In genomic region chr11:22732907-22733306, GRCm38 (mm10) we compare ENCODE assay signal across 28 mouse cellular contexts.
DNase-seq lines count a peak whose midpoint lies in the region; ATAC-seq and TF ChIP-seq lines count a peak whose summit lies in the region.
"Had no signal": no experiment of that assay in that cellular context is flagged by ENCODE, and none has a peak within 500 bp of the region (broad histone marks: within the 10 kb centered on the region; RNA-seq: fewer than 3 reads in every experiment).

No protein-coding gene starts in this region.

- H3K4me1 ChIP-seq in thymus, adult 2 months (replicated peaks; ENCODE audit: control insufficient read depth, insufficient read depth, low read length), result no peaks in the 10 kb centered on the region
- H3K4me1 ChIP-seq: embryonic facial prominence, embryonic 10.5 days; embryonic facial prominence, embryonic 13.5 days; heart, embryonic 10.5 days; heart, embryonic 13.5 days had no signal

- intact Hi-C loops in gastrocnemius, postnatal 14 days (cut with DNase I; ENCODE audit: low total_unique reads), result no loop called here

- H3K4me2 ChIP-seq in myocyte (ENCODE audit: low read depth), result peak overlapping the region; percentile 19
- H3K4me2 ChIP-seq: embryonic facial prominence, embryonic 13.5 days; heart, embryonic 13.5 days; hindbrain, embryonic 14.5 days had no signal

- H3K4me3 ChIP-seq in myocyte, result no peak overlapping the region
- no peak overlapping the region for H3K4me3 ChIP-seq in thymus, adult 2 months (ENCODE audit: control insufficient read depth, insufficient read depth, low read length)
- H3K4me3 ChIP-seq: embryonic facial prominence, embryonic 10.5 days; embryonic facial prominence, embryonic 13.5 days; gastrocnemius, adult 2 months; heart, adult 2 months; heart, embryonic 10.5 days; heart, embryonic 13.5 days had no signal

- no peak overlapping the region for H3ac ChIP-seq in myocyte (ENCODE audit: control insufficient read depth, insufficient read length)

- POLR2A ChIA-PET in Patski (lab: Charles Lee), result no interaction called here

- no peak for TF ChIP-seq CTCF in Patski (IDR thresholded peaks at IDR 0.05)
- no peak for TF ChIP-seq CTCF in thymus, adult 2 months (IDR thresholded peaks at IDR 0.05; ENCODE audit: borderline replicate concordance, control insufficient read depth, extremely low read depth, insufficient read depth, low read length, poor library complexity)

- no peak for TF ChIP-seq POLR2A in myocyte (IDR thresholded peaks at IDR 0.05; ENCODE audit: insufficient read length, low read depth)
- no peak for TF ChIP-seq POLR2A in thymus, adult 2 months (IDR thresholded peaks at IDR 0.05; ENCODE audit: control insufficient read depth, extremely low read depth, insufficient read depth, low read length, poor library complexity)

- CTCF ChIA-PET in Patski (lab: Charles Lee), result interaction anchor here (1.2 kb wide), 1 partner anchor 11 kb away, joined by 3 read pairs; no protein-coding TSS in a partner anchor

- in situ Hi-C loops in Patski (cut with MboI; ENCODE audit: low pct_unique_long_range_greater_than_20kb), result no loop called here

- peak; percentile 86 for ATAC-seq in Patski
- ATAC-seq: forebrain, embryonic 14.5 days; forebrain, postnatal 0 days; hindbrain, postnatal 0 days; inflammation-experienced regulatory T-cells, adult 6 months; intestine, embryonic 16.5 days had no signal

- 96% methylated on average over 4 of the region's 4 CpGs for WGBS in thymus, adult 2 months

- DNase-seq in lung, postnatal 36 days, result peak; percentile 7
- no peak for DNase-seq in lung, postnatal 14 days
- DNase-seq in Patski (ENCODE audit: low read depth, low spot score), result no peak
- no peak for DNase-seq in gastrocnemius, postnatal 14 days
- DNase-seq in thymus, adult 2 months, result no peak
- DNase-seq: adrenal gland, adult 8-10 months; adrenal gland, postnatal 25 days; cerebellum, adult 11-12 months; cerebellum, adult 8-10 months; cerebellum, postnatal 10 days; cerebellum, postnatal 36 days; embryo, embryonic 11 days; forebrain, postnatal 0 days; gastrocnemius, adult 2 months; gastrocnemius, postnatal 25 days; heart, adult 2 months; heart, postnatal 14 days; heart, postnatal 4 days had no signal

- H3K27ac ChIP-seq in thymus, adult 2 months (ENCODE audit: control insufficient read depth, insufficient read depth, low read length), result no peak overlapping the region
- H3K27ac ChIP-seq: embryonic facial prominence, embryonic 10.5 days; embryonic facial prominence, embryonic 13.5 days; gastrocnemius, adult 2 months; heart, adult 2 months; heart, embryonic 10.5 days; heart, embryonic 13.5 days; hindbrain, embryonic 14.5 days; hindbrain, postnatal 0 days had no signal

- H3K79me2 ChIP-seq in myocyte (ENCODE audit: control insufficient read depth, insufficient read depth), result no peaks in the 10 kb centered on the region

- H3K27me3 ChIP-seq in Patski, result no peaks in the 10 kb centered on the region
- no peaks in the 10 kb centered on the region for H3K27me3 ChIP-seq in myocyte (ENCODE audit: control insufficient read depth, insufficient read depth, insufficient read length)
- no peaks in the 10 kb centered on the region for H3K27me3 ChIP-seq in thymus, adult 2 months (ENCODE audit: control insufficient read depth, insufficient read depth, low read length)
- H3K27me3 ChIP-seq: embryonic facial prominence, embryonic 13.5 days; heart, embryonic 13.5 days had no signal

- no peaks in the 10 kb centered on the region for H3K36me3 ChIP-seq in myocyte (ENCODE audit: control insufficient read depth, insufficient read depth)
- no peaks in the 10 kb centered on the region for H3K36me3 ChIP-seq in thymus, adult 2 months (ENCODE audit: control insufficient read depth, insufficient read depth, low read length)
- H3K36me3 ChIP-seq: embryonic facial prominence, embryonic 10.5 days; embryonic facial prominence, embryonic 13.5 days; heart, embryonic 10.5 days; heart, embryonic 13.5 days had no signal

TF ChIP-seq in myocyte, 11 proteins besides CTCF, POLR2A, EP300 and RAD21:
- TF ChIP-seq TCF3 (IDR thresholded peaks at IDR 0.05; ENCODE audit: insufficient read length, low read depth) (no peak), REST (IDR thresholded peaks at IDR 0.05; ENCODE audit: insufficient read depth, insufficient read length) (no peak), TCF12 (IDR thresholded peaks at IDR 0.05; ENCODE audit: insufficient read depth, poor library complexity, severe bottlenecking) (no peak), POLR2AphosphoS2 (IDR thresholded peaks at IDR 0.05; ENCODE audit: insufficient read length, low read depth) (no peak)
